Mouse (Mus musculus): ENCODE measurements at regions not wholly inside any gene's neighbourhood (a gene's known extent, or its start where the extent isn't known, plus 50 kb on each side); places are given as distances from the start of the nearest gene placed in this dataset.

DNA sequence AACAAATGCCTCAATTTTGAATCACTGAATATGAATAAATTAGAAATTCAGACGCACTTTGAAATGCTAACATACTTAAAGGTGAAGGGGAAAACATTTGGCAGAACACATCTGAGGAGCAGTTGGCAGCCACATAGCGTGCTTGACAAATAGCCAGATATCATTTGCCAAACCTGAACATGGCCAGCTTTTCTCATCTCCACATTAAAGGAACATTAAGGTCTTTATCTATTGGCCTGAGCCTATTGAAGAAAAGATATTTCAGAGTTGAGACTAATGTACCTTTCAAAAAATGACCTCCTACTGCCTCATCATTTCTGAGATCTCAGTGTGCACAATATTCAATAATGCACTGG is 288.7 kb downstream of the Pik3r1 start:
- TF ChIP-seq CTCF (IDR thresholded peaks at IDR 0.05) (no peak), EP300 (IDR thresholded peaks at IDR 0.05) (no peak)
